Mouse (Mus musculus) cerebellum, postnatal 25 days (tissue): ENCODE data around the gene Dnajb5.
A peak's percentile ranks its signal among the peaks of the same experiment; 100 is the strongest.
"Not testable (repeated sequence)": the region's sequence is repeated elsewhere in the genome, so short reads cannot be mapped to it uniquely, and the experiment has no call there.

Experiments used
- DNase-seq, 2 experiments: peaks; one replicate each; pipeline ENCODE4 v3.0.0; 2021; ENCODE audit warnings: mixed read lengths in 2 of 2

Dnajb5 gene

DNA sequence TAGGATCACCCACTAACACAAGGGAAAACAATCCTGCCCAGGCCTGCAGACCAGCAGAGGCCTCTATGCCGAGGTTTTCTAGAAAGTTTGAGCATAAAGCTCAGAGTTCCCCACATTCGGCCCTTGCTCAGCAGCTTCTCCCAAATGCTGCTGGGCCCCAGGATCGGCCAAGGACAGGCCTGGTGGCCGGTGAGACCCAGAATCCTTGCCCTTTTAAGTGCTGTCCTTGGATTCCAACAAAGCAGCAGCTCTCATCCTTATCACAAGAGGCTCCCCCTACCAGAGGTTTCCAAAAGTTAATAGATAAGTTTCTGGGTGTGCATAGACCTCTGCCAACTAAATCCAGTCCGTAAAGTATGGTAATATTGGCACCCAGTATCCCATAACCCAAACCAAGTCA lies 24.3 kb downstream of the Dnajb5 start:
- DNase-seq: no peak

GRCm38 (mm10) chr4:42978062-42978461 lies 28.4 kb downstream of the Dnajb5 start:
- DNase-seq: no peak

DNA sequence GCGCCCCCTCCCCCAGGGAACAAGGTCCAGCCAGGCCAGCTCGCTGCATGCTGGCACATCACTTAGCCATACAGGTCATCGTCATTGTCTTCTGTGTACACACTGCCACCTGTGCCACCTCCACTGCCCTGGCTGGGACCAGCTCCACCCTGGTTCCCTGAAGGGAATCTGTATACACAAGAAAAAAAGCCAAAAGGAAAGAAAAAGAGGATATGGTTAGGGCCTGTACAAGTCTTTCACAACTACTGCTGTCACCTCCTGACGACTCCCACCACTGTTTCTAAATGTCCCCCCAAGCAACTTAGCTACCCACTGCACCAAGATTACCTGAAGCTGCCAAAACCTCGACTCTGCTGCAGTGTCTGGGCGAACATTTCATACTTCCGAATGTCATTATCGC lies 30.9 kb downstream of the Dnajb5 start:
- DNase-seq: not testable (repeated sequence)

- no peak for DNase-seq
These were observed 38.7 kb downstream of the Dnajb5 start for GRCm38 (mm10) chr4:42988296-42988695.

GRCm38 (mm10) chr4:42998022-42998421 lies 48.4 kb downstream of the Dnajb5 start:
- no peak for DNase-seq

DNA sequence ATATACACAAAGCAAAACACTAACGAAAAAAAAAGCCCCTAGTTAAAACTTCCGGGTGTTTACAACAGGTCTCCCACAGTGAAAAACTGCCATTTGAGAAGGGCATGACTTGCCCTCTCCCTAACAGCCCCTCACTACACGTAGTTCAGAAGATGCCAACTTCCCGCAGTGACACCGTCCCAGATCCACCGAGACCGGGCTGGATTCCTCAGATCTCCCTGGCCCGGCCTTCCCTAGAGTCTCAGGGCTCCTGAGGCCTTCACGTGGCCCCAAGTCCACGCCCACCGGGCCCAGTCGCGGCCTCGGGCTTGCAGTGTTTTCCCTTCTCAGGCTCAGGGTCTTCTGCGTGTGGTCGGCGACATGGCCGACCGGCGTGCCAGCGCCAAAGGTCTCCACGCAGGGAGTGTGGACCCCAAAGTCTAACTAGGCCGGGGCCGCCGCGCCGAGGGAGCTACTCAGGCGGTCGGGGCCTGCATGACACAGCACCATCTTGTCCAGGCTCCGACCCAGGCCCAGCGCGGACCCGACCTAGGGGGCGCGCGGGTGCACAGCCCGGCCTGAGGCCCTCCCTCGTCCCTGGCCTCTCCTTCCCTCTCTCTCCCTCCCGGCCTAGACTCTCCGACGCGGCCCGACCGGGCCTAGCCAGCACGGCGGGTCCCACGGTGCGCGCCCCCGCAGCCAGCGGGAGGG lies 50.0 kb downstream of the Dnajb5 start:
- DNase-seq: peak in 1 of 2 experiments; percentile 81

DNA sequence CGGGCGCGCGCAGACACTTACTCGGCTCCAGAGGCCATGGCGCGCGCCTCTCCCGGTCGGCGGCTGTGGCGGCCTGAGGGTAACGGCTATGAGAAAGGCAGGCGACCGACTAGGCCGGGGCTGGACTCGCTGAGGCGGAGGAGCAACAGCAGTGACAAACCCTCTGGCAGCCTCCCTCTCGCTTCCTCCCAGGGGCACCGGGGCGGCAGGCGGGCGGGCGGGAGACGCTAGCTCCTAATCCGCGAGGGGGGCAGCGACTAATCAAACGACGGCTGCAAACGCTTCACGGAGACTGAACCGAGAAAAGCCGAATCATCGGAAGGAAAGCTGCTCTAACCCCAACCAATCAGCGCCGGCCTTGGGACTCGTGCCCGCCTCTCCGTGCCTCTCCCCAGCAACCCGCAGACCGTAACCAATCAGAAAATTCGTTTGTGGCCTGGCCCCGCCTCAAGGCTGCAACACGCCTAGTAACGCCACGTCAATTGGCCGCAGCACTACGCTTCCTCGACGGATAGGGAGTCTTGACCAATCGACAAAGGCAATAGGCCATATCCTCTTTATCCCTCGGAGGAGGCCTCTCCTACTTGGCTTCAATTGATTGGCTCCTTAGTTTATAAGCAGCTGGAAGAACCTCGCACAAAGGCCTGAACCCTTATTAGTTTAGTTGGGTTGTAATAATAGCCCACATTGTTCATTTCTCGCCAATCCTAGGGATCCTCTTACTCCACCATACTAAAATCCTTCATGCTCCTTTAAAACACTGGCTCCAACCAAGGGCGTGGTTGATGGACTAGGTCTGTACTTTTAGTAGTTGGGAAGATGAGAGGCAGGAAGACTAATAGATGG lies 50.8 kb downstream of the Dnajb5 start, which contains the start of gene Vcp:
Gene Vcp (minus strand): TSS at position 367 of the 846 bp plus-strand sequence.
- DNase-seq: peak; percentile 99

GRCm38 (mm10) chr4:43001272-43001671 lies 51.7 kb downstream of the Dnajb5 start:
- DNase-seq: no peak

- peak in 1 of 2 experiments; percentile 39 for DNase-seq
These were observed 53.3 kb downstream of the Dnajb5 start for GRCm38 (mm10) chr4:43002756-43003439.

DNA sequence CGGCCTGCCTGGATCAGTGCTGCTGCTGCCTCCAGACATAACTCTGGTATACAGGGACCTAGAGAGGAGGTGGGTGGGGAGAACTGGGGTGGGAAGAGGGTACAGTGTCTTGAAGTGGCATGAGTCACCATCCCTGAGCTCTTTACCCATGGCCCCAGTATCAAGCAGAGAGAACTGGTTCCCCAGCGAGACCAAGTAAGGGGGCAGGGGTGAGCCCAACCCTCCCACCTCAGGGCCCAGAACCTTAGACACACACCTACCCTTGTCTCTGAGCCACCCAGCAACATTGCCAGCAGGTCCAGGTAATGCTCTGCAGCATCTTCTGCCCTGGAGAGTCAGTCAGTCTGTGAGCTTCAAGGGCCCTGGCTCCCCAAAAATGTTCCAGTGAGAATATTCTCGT lies 55.3 kb downstream of the Dnajb5 start:
- DNase-seq: no peak

GRCm38 (mm10) chr4:43005765-43006164 lies 56.2 kb downstream of the Dnajb5 start:
- DNase-seq: peak in 1 of 2 experiments; percentile 56
